Mouse (Mus musculus) v-Abl transformed pro-B cells (cell line): ENCODE data around the gene Vmn1r47.
"Not testable (repeated sequence)": the region's sequence is repeated elsewhere in the genome, so short reads cannot be mapped to it uniquely, and the experiment has no call there.

ENCODE experiments used
- in situ Hi-C, 2 experiments: fragments of 400-800 bp; cut with MboI; formaldehyde crosslinking; loops; one replicate each; pipeline ENCODE4 v1.15.1; 2025; ENCODE audit not compliant: unreplicated experiment in 2 of 2

The Vmn1r47 gene

GRCm38 (mm10) chr6:90015847-90016246 is at the start of gene Vmn1r47:
TSS of gene Vmn1r47 (plus strand) at chr6:90016147.
- in situ Hi-C loops, result not testable (repeated sequence)

DNA sequence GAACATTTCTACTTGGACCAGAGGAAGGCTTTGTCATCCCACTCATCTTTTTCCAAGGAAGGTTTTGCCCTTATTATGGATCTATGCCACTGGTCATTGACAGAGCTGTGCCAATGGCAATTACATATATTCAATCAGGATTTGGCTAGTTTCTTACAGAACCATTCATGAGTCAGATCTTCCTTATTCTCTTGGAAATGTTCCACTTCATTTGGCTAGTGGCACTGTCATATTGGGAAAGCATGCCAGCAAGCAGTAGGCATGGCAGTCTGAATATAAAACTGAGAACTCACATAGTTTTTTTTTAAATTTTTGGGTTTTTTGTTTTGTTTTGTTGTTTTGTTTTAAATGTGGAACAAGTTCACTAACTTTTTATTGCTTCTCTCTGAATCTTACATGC is 49.6 kb upstream of the Vmn1r47 start:
- in situ Hi-C loops, result no loop called here

- in situ Hi-C loops, result no loop called here
These were observed 46.9 kb upstream of the Vmn1r47 start, which contains the start of gene Vmn1r46 for GRCm38 (mm10) chr6:89969013-89969412. TSS of gene Vmn1r46 (plus strand) at chr6:89969313.

DNA sequence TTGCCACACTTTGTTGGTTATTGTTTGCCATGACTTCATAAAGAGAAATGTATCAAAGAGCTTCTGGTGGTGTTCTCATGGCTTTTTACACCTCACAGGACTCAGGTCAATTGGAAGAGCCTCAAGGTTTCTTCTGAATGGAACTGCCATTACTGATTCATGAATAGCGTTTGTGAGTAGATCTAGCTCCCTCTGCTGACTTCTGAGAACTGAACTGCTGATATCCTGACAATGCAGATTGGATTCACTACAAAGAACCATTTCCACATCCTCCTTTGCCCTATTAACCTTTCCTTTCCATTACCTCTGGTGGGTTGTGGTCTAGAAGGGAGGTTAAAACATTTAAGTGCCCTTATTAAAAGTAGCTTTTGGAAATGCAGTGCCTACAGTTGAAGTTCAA is 30.0 kb upstream of the Vmn1r47 start:
- in situ Hi-C loops, result no loop called here

- in situ Hi-C loops, result not testable (repeated sequence)
These were observed 20.8 kb downstream of the Vmn1r47 start, which contains the start of gene Vmn1r48 for GRCm38 (mm10) chr6:90036741-90037140. TSS of gene Vmn1r48 (minus strand) at chr6:90036841.
